Mouse (Mus musculus) bone marrow, adult 2 months (tissue): Measurements from ENCODE around the gene Aspdh.

Experiments used
- CTCF ChIP-seq: fragments of 200-500 bp; IDR thresholded peaks from 2 replicates; pipeline ENCODE4 v1.5.1; 2011; ENCODE audit warnings: low read length, control low read depth; ENCODE audit not compliant: control insufficient read depth, insufficient read depth
- POLR2A ChIP-seq: fragments of 200-500 bp; IDR thresholded peaks from 2 replicates; pipeline ENCODE4 v1.6.1; 2011; ENCODE audit warnings: low read depth, mild to moderate bottlenecking, control low read depth, low read length, borderline replicate concordance; ENCODE audit not compliant: control insufficient read depth

DNA sequence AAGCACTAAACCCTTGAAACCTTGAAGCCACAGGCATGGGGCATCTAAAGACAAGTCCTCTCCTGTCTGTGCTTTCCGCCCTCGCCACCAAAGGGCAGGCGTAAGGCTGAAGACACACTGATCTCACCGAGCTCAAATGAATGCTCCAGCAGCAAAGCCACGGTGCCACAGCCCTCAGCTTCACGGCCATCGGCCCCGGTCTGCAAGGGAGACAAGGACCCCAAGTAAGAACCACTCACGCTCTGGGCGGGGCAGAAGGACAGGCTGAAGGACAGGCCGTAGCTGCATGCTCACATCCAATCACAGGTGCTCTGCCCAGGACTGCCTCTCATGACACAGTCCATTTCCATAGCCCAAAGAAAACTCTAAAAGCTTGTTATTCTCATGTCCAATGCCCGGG, 29.5 kb downstream of the Aspdh start:
- TF ChIP-seq CTCF (no peak), POLR2A (no peak)
